Mouse (Mus musculus) Patski (cell line): ENCODE results near the gene Smad3. TPM values are rescaled to one million over a fixed set of nuclear protein-coding genes. Genes with fewer than 3 reads are reported as not detected.
A peak's percentile ranks its signal among the peaks of the same experiment; 100 is the strongest.

ENCODE experiments used
- ATAC-seq: fragments of 100-300 bp; one replicate; pipeline ENCODE4 v1.8.0; 2021
- CTCF ChIA-PET: fragments of 350-600 bp; sonication (Branson Sonifier 250); formaldehyde crosslinking; loops from one replicate; lab custom pipeline; 2022; ENCODE audit warnings: inconsistent platforms; lab: Charles Lee
- POLR2A ChIA-PET: fragments of 350-600 bp; sonication (Branson Sonifier 250); formaldehyde crosslinking; loops from one replicate; lab custom pipeline; 2022; ENCODE audit warnings: antibody characterized with exemption, inconsistent platforms; lab: Charles Lee
- DNase-seq: peaks from one replicate; pipeline ENCODE4 v3.0.0-alpha.2; 2011; ENCODE audit warnings: low read depth, low spot score
- H3K27me3 ChIP-seq: fragments of 371-371 bp; one replicate; pipeline ENCODE4 v1.5.1; 2021
- CTCF ChIP-seq: fragments of 100-300 bp; IDR thresholded peaks from one replicate; pipeline ENCODE4 v1.5.1; 2021
- in situ Hi-C: fragments of 300-500 bp; cut with MboI; formaldehyde crosslinking; loops from 3 replicates; pipeline ENCODE4 v1.11.1; 2018; ENCODE audit warnings: low pct_unique_long_range_greater_than_20kb, mixed read lengths
- polyA plus RNA-seq: library from polyadenylated mRNA; unstranded; gene quantifications from one replicate; pipeline ENCODE4 v1.2.3, GENCODE M21; 2021

The Smad3 gene
- polyA plus RNA-seq, 1 experiment from 2014 or later: 107 TPM

DNA sequence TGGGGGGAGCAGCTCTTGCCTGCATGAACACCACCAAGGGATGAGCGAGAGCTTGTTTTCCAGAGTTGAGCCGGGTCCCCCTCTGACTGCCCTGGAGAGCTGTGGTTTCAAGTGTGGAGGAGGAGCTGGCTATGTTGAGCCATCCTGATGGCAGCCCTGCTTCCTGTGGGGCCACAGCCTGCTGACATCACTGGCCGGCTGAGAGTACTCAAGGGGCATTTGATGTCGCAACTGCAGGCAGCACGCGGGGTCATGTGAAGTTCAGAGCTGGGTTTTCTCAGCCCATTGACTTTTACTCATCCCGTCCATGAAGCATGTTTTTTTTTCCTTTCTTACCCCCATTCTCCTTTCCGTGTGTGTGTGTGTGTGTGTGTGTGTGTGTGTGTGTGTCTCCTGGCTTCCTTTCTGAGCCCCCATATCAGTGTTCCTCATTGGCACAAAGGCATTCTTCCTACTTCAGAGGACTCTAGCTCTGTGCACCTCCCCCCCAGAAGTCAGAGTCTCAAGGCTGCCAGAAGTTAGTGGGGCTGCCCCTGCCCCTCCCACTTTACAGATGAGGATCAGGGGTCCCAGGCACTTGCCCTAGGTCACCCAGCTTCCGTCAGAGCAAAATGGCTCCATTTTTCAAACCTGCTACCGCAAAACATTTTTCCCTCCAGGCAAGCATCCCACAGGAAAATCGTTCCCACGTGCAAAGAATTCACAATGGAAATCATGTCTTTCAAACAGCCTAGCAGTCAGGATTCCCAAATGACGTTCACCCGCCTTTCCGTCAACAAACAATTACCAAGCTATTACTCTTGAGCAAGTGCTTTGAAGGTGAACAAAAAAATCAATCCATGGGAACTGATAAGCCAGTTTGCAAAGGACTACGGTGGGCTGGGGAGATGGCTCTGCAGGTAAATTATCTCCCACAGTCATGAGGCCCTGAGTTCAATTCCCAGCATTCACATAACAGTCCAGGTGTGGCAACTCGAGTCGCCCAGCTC is 41.4 kb downstream of the Smad3 start:
- TF ChIP-seq CTCF: no peak
- in situ Hi-C loops: loop anchor here (5.0 kb wide), 1 partner anchor 54 kb away; no protein-coding TSS in a partner anchor
- H3K27me3 ChIP-seq: no peaks in the 10 kb centered on the region
- CTCF ChIA-PET: interaction anchor here (0.9 to 1.2 kb wide), 3 partner anchors 11 to 15 kb away, joined by 3 to 4 read pairs (median 3); no protein-coding TSS in a partner anchor
- DNase-seq (peak; percentile 98), ATAC-seq (peak; percentile 82)
- POLR2A ChIA-PET: interaction anchor here (0.6 to 1.6 kb wide), 7 partner anchors 10 to 56 kb away, joined by 3 to 7 read pairs (median 4); no protein-coding TSS in a partner anchor

DNA sequence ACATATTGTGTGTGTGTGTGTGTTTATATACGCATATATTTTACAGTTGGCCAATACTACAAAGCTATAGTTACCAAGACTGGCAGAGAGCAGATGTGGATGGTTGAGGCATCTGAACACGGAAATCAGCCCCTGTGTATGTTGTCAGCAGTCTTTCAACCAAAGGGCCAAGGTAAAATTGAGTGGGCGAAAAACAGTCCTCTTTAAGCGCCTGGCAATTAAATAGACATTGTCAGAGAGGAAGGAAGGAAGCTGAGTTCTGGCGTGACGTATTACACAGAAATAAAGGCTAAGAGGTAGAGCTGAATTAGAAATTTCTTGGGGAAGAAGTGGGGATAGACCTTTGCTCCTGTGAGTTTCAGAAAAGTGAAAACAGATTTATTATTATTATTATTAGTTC is 43.2 kb downstream of the Smad3 start:
- TF ChIP-seq CTCF: no peak
- CTCF ChIA-PET: no interaction called here
- DNase-seq (no peak), ATAC-seq (no peak)
- in situ Hi-C loops: no loop called here
- POLR2A ChIA-PET: interaction anchor here (0.9 kb wide), 1 partner anchor 44 kb away, joined by 3 read pairs; no protein-coding TSS in a partner anchor
- no peaks in the 10 kb centered on the region for H3K27me3 ChIP-seq

DNA sequence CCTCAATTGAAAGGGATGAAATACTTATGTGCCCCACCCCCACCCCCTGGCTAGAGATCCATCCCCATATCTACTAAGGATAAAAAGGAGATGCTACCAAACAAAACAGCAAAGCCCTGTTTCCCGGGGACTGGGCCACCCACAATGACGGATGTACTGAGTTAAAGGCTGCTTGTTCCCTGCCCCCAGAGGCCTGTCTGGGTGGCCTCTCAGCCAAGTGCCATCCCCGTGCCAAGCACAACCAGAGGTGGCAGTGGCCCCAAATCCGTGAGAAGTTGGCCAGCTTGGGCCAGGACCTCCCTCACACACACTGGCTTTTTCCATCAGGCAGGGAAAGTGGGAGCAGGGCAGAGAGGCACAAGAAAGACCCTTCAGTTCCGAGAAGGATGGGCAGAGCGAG is 45.0 kb downstream of the Smad3 start:
- CTCF ChIA-PET: no interaction called here
- in situ Hi-C loops: no loop called here
- no peaks in the 10 kb centered on the region for H3K27me3 ChIP-seq
- DNase-seq (no peak), ATAC-seq (no peak)
- POLR2A ChIA-PET: no interaction called here
- TF ChIP-seq CTCF: no peak

DNA sequence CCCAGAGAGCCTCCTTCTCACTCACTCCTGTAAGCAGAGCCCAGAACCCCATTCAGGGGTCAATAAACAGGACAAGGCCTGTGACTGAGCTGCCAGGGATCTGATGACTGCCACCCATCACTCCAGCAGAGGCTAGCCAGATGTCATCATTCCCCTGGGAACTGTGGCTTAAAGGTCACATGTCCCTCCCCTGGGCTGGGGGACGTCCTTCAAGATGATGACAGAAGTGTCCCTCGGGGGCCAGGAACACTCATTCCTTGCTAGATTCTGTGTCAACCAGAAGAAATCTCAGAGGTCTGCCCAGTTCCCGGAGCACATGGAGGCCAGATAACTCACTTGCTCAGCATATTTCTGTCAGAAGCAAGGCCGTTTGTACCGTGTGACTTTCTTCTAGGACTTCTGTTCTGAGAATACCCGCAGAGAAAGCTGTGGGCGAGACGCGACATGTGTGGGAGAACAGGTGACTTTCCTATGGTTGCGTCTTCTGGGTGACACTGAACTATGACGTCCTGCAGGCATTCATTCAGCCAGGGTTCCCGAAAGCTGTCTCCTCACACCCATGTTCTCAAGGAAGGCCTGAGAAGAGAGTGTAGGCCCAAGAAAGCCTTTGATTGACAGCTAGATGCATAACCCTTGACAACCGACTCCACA is 46.1 kb downstream of the Smad3 start:
- no peak for ATAC-seq
- in situ Hi-C loops: no loop called here

DNA sequence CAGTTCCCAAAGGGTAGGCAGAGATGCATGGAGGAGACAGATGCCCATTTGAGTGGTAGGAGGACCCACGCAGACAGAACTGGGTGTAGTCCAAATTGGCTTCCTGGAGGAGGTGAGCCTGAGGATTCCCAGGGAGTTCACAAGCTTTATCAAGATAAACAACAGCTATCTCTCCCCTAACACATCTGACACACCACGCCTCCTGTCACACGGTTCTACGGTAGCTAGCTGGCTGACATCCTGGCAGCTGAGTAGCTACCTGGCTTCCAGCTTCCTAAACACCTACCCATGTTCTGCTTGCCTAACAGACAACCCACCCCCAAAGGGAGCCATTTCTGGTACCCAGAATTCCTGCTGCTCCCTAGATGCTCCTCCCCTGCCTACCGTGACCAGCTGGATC is 47.9 kb downstream of the Smad3 start:
- ATAC-seq: no peak
- POLR2A ChIA-PET: interaction anchor here (1.2 kb wide), 1 partner anchor 48 kb away, joined by 3 read pairs; the partner anchor contains the start of gene Smad3
- no peaks in the 10 kb centered on the region for H3K27me3 ChIP-seq
- TF ChIP-seq CTCF: no peak
- no peak for DNase-seq
- in situ Hi-C loops: no loop called here
- CTCF ChIA-PET: interaction anchor here (1.0 to 1.1 kb wide), 2 partner anchors 31 to 42 kb away, joined by 3 read pairs; no protein-coding TSS in a partner anchor

More for the DNA sequence above, 46.1 kb downstream of the Smad3 start:
- CTCF ChIA-PET: no interaction called here
- no peak for TF ChIP-seq CTCF
- POLR2A ChIA-PET: no interaction called here
- H3K27me3 ChIP-seq: no peaks in the 10 kb centered on the region
- no peak for DNase-seq

DNA sequence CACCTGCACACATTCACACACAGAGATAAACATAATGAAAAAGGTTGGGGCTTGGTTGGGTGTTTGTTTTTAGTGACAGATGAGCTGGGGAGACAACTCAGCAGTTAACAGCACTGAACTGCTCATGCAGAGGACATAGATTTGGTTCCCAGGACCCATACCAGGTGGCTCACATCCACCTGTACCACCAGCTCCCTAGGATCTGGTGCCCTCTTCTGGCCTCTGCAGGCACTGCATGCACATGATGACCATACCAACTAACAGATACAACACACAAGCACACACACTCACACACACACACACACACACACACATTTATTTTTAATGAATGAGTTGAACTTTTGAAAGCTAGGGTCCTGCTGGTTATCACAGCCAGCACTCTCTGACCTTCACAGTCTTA is 48.5 kb downstream of the Smad3 start:
- ChIA-PET CTCF (interaction anchor here (1.0 to 1.1 kb wide), 2 partner anchors 32 to 42 kb away, joined by 3 read pairs; no protein-coding TSS in a partner anchor), POLR2A (interaction anchor here (0.6 to 1.2 kb wide), 2 partner anchors 49 to 1508 kb away, joined by 3 read pairs; partner anchors contain the start of gene Smad3)
- in situ Hi-C loops: no loop called here

DNA sequence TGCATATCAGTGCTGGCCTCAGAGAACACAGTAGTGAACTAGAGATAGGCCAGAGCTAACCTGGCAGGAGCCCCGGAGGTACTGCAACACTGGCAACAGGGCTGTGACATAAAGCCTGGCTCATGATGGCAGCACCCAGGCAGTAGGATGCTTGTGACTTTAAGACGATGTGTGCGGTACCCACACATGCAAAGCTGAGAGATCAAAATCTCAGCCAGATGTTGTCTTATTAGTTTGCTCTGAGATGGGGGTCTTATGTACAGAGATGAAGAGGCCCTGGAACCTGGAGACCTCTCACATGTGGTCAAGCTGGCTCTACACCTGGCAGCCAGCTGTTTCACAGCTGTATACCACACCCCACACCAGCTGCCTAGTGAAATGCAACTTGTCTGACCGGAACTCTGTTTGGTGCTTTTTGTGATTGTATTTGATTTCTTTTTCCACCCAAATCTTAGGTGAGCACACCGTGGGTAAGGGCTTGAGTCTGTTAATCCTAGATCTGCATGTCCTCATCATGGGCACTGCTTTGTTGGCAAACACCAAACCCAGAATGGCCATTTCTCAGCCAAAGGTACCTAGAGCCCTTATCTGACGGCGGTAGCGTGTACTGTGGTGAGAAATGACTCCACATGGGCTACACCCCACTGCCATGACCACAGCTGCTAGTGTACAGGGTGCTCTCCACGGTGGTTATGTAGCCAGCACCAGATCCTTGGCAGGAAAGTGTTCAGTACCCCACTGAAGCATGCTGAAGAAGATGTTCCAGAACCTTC is 49.8 kb downstream of the Smad3 start:
- ATAC-seq (no peak), DNase-seq (no peak)
- H3K27me3 ChIP-seq: no peaks in the 10 kb centered on the region
- in situ Hi-C loops: no loop called here
- CTCF ChIA-PET: no interaction called here
- POLR2A ChIA-PET: interaction anchor here (0.6 to 0.8 kb wide), 2 partner anchors 40 to 43 kb away, joined by 3 read pairs; no protein-coding TSS in a partner anchor
- no peak for TF ChIP-seq CTCF

More for the DNA sequence above, 48.5 kb downstream of the Smad3 start:
- no peak for DNase-seq
- no peaks in the 10 kb centered on the region for H3K27me3 ChIP-seq
- TF ChIP-seq CTCF: no peak
- ATAC-seq: no peak

DNA sequence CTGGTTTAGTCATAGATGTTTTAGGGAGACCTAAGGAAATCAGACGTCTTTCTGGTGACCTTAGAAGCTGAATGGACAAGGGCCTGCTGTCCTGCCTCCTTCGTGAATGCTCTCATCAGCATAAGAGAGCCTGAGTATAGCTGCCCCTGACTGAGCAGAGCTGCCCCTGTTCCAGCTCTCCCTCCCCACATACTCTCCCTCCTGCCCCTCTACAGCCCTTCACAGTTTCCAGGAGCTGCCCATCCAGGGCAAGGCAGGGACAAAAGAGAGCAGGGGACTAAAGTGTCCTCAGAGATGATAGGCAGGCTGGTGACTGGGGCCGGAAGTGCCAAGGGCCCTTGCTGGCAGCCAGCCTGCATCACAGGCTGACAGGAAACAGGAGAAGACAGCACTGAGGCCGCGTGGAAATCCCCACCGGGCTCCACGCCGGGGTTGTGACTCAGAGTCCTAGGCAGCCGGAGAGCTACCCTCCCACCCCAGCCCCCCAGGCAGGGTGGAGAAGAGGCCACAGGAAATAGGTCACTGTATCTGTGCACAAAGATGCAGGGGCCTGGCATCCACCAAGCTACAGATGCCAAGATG is 51.6 kb downstream of the Smad3 start:
- POLR2A ChIA-PET: interaction anchor here (0.9 to 1.4 kb wide), 3 partner anchors 10 to 41 kb away, joined by 3 to 7 read pairs (median 6); no protein-coding TSS in a partner anchor
- in situ Hi-C loops: no loop called here
- no peak for TF ChIP-seq CTCF
- DNase-seq (no peak), ATAC-seq (peak; percentile 58)
- no peaks in the 10 kb centered on the region for H3K27me3 ChIP-seq
- CTCF ChIA-PET: interaction anchor here (1.0 to 1.4 kb wide), 2 partner anchors 10 to 39 kb away, joined by 3 read pairs; no protein-coding TSS in a partner anchor
